Mouse (Mus musculus) cerebellum, adult 11-12 months (tissue): ENCODE data around the gene Crlf1.
"Not testable (repeated sequence)": the region's sequence is repeated elsewhere in the genome, so short reads cannot be mapped to it uniquely, and the experiment has no call there.

Source experiments
- DNase-seq: peaks from one replicate; pipeline ENCODE4 v3.0.0; 2022

Gene Crlf1

GRCm38 (mm10) chr8:70500386-70501301 lies 7.7 kb downstream of the Crlf1 start:
- DNase-seq, result no peak

GRCm38 (mm10) chr8:70501820-70502529 lies 9.0 kb downstream of the Crlf1 start:
- DNase-seq, result no peak

GRCm38 (mm10) chr8:70502540-70502939 lies 9.6 kb downstream of the Crlf1 start:
- DNase-seq, result no peak

GRCm38 (mm10) chr8:70503062-70503750 lies 10.2 kb downstream of the Crlf1 start:
- DNase-seq, result peak; percentile 77

- peak; percentile 72 for DNase-seq
Measured at GRCm38 (mm10) chr8:70504291-70504716, 11.3 kb downstream of the Crlf1 start.

DNA sequence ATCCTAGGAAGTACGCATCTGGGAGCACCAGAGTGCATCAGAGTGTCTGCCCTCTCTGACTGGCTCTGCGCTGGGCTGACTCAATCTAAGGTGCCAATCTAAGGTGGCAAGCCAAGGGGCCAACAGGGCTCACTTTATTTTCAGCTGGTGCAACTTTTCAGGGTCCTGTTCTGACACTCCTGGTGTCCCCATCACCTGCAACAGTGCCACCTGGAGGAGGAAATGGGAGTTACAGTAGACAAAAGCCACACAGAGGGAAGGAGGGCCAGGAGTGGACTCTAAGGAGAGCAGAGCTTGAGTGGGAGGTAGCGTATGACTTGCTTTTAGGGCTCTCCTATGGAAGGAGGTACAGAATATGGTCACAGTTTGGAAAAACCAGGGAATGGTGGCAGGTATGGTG lies 11.9 kb downstream of the Crlf1 start:
- peak; percentile 80 for DNase-seq

DNA sequence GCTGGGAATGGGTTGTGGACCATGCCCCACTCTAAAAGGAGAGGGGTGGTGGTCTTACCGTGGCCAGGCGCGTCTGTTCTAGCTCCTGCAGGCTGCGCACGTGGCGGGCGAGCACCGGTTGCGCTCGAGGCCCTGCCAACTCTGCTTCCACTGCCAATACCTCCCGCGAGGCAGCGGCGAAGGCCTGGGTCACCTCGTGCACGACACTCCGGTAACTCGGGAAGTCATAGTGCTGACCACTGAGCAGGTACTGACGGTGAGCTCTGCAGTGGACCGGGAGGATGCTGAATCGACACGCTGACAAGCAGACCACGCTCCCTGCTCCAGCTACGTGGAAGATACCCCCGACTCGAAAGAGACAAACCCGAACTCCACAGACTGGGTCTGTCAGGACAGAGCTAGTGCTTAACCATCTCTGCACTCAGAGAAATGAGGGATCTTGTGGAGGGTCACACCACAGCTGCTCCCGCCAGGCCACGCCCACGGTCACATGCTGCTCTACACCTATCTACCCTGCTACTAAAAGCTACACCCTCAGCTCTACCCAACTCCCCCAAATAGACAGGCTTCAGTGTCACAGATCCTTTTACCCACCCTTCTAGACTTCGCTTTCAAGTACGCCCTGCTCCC lies 12.9 kb downstream of the Crlf1 start:
- DNase-seq, result no peak

DNA sequence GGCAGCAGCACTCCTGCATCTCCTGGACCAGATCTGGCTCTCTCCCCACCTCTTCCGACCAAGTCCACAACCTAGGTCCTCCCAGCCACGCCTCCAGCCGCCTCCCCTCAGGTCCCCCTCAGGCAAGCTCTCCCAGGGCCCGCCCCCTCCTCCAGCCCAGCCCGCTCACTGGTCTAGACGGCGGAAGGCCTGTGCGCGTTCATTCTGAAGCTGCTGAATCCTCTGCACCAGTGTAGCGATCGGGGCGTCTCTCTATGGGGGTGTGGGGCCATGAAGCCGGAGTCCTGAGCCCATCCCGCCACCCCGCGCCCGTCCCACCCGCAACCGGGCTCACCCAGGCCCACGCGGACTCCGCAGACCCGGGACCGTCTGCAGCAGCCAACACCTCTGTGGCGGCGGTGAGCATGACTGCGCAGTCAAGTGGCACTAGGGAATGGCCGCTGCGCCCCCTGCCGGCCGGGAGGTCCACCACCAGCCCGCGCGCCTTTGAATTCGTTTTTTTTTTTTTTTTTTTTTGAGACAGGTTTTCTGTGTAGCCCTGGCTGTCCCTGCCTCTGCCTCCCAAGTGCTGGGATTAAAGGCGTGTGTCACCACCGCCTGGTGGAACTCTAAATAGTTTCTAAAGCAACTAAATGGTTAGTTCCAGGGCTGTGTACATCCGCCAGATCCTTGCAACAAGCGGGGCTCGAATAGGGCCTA lies 13.5 kb downstream of the Crlf1 start, which contains the start of gene Rex1bd:
Rex1bd (minus strand) TSS at position 425 of the 699 bp plus-strand sequence.
- peak; percentile 93 for DNase-seq

DNA sequence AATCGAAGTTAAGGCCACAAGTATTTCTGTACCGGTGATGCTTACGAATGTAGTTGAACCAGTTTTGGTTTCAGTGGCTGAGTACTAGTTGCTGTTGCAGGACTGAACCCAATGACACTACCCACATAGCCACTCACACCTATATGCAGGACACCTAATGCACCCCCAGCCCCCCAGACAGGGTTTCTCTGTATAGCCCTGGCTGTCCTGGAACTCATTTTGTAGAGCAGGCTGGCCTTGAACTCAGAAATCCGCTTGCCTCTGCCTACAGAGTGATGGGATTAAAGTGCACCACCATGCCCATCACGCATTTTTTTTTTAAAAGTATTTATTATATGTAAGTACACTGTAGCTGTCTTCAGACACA lies 14.1 kb downstream of the Crlf1 start:
- DNase-seq, result no peak

DNA sequence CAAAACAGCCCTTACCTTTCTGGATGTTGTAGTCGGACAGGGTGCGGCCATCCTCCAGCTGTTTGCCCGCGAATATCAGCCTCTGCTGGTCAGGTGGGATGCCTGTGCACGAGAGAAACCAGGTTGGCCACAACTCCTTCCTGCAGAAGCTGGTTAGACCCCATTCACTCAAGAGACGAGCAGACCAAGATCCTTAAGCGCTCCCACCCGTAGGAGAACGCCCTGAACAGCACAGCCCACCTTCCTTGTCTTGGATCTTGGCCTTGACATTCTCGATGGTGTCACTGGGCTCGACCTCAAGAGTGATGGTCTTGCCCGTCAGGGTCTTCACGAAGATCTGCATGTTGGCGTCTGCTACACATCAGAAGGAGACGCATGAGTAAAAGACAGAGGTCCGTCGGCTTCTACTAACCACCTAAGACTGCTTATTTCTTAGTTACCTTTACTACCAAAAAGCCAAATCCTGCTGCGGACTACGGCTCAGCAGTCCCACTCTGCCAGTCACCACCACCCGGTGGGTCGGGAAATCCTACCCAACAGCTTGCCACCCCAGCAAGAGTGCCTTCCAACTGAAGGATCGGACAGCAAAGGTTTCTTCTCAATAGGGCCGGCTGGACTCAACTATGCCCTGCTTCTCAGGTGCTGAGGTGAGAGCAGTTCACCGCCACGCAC lies 16.5 kb downstream of the Crlf1 start:
- DNase-seq, result no peak

GRCm38 (mm10) chr8:70510228-70510915 lies 17.4 kb downstream of the Crlf1 start, which contains the start of gene Uba52:
Gene Uba52 (minus strand): TSS chr8:70510801.
- peak; percentile 97 for DNase-seq

GRCm38 (mm10) chr8:70511174-70511573 lies 18.2 kb downstream of the Crlf1 start:
- not testable (repeated sequence) for DNase-seq

GRCm38 (mm10) chr8:70511770-70512169 lies 18.8 kb downstream of the Crlf1 start:
- DNase-seq, result no peak

DNA sequence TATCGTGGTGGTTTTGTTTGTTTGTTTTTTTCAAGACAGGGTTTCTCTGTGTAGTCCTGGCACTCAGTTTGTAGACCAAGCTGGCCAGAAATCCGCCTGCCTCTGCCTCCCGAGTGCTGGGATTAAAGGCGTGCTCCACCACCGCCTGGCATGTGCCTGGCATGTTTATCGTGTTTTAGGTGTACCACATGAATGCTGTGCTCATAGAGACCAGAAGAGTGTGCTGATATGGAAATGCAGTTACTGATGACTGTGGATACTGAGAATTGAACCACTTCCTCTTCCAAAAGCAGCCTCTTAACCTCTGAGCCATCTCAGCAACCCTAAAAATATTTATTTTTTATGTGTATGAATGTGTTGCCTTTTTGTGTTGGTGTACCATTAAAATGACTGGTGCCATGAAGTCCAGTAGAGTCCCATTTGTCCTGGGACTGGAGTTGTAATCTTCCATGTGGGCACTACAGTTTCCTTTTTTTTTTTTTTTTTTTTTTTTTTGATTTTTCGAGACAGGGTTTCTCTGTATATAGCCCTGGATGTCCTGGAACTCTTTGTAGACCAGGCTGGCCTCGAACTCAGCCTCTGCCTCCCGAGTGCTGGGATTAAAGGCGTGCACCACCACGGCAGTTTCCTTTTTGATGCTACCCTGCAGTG lies 19.4 kb downstream of the Crlf1 start:
- no peak for DNase-seq

- no peak for DNase-seq
Measured at GRCm38 (mm10) chr8:70513441-70513840, 20.5 kb downstream of the Crlf1 start.

DNA sequence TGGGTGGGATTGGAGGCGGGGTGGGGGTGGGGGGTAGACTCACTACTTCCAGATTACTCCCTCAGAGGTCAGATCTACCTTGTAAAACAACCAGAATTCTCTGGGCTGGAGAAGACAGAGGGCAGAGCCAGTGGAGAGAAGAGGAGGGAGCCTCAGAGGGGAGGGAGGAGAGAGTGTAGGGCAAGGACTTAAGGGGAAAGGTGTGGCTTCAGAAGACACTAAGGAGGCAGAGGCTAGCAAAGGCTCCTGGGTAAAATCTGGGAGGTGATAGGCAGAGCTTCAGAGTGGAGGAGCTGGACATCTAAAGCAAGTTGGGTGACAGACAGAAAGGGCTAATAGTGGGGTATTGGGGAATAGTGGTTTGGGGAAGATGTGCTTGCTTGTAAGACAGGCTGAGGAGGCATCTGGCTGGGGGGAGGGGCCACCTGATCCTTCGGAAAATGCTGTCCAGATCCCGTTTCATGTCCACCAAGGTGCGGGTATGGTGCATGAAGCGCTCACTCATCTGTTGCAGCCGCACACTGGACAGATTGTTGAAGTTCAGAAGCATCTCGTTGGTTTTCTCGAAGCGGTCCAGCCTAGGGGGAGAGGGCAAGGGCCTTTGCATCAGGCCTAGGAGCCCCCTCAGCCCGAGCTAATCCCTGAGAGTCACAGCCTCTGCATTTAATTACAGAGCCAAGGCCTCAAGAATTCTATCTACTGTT lies 25.1 kb downstream of the Crlf1 start:
- DNase-seq, result no peak

DNA sequence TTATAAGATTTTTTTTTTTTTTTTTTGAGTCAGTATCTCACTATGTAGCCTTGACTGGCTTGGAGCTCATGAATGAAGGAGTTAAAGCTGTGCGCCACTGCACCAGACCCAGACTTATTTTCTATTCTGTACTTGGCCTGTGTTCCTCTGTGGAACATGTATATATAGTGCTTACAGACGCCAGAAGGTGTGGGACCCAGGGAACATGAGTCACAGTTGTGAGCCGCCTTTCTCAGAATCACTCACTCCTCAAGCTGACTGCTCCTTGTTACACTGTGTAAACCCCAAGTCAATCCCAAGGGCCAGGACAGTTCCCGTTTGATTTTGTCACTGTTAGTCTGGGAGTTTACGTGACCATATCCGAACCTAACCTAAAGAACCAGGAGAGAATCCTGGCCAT lies 26.1 kb downstream of the Crlf1 start:
- DNase-seq, result no peak

- DNase-seq, result no peak
Measured at GRCm38 (mm10) chr8:70519606-70520005, 26.6 kb downstream of the Crlf1 start.

DNA sequence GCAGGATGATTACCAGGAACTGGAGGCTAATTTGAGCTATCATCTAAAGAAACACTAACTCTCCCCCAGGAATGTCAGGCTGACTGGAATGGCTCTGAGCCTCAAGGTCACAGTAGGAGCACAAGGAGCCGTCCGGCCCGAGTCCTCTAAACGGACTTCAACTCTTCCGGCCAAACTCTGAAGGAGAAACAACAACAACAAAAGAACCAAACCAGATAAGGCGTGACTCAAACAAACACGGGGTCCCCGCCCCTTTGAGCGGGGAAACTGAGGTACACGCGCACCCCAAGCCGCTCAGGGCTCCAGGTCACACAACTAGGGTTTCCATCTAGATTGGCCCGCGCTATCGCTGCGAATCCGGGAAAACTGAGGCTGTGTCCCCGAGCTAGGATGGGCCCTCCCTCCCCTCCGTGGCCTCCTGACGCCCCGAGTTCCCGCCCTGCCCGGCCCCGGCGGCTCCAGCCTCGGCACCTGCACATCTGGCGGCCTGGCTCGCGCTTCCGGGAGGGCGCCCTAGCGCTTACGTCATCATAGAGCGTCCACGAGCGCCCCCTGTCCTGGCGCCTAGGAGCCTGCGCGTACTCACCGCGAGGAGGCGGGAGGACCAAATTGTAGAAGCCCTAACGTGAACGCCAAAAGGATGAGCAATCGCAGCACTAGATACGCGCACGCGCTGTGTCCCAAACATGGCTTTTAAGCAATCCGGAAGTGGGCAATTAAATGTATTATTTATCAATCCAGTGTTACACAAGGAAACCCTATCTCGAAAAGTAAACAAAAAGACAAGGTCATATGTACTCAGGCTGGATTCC lies 29.8 kb downstream of the Crlf1 start:
- peak; percentile 96 for DNase-seq
